Mouse (Mus musculus): ENCODE data around the gene Ptp4a2. TPM values are rescaled to one million over a fixed set of nuclear protein-coding genes. Genes with fewer than 3 reads are reported as not detected.

Gene Ptp4a2
- total and polyA plus RNA-seq, 3 experiments, result 118 to 619 (median 119) TPM

DNA sequence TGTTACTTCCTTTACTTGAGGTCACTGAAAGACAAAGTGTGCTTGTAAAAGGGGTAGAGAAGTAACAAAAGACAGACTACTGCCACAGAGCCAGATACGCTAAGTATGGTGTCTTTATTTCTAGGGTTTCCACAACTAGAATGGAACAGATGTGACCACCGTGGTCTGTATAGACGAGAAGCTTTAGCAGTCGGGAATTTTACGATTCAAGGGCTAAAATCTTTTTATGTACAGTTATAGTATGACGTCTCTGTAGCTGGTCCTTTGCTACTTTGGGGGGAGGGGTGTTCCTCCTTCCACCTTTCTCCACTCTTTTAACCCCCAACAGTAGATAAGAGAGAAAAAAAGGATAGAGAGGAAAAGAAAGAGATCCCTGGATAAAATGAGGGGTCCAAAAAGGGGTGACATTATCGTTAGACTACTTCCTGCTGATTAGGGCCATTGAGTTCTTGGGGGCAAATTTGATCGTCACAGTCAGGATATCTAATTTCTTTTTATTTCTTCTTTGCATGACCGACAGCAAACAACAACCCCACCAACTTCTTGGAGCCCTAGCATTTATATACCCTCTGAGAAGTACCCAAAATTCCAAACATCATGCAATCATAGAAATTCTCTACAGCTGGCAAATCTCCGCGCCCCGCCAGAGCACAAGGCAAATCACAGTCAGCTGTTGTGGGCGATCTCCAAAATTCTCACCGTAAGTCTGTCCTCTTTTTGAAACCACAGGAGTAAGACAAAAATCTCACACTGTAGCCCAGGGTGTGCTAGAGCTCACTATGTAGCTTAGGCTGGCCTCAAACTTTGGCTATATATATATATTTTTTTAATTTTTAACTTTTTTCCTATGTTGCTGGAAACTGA is 818 bp downstream of the Ptp4a2 start (continued):
- no peak for TF ChIP-seq CHD2 (IDR thresholded peaks at IDR 0.05; ENCODE audit: low read length)
- TF ChIP-seq CHD1 (IDR thresholded peaks at IDR 0.05; ENCODE audit: low read depth, low read length), result no peak
- no peak for TF ChIP-seq ZC3H11A (IDR thresholded peaks at IDR 0.05; ENCODE audit: low read depth, low read length)
- TF ChIP-seq NELFE (IDR thresholded peaks at IDR 0.05; ENCODE audit: low read depth, low read length), result no peak
- TF ChIP-seq BHLHE40 (IDR thresholded peaks at IDR 0.05; ENCODE audit: borderline replicate concordance, low read depth, low read length), result peak; percentile 6; the same call in 1 of the 2 replicates
- TF ChIP-seq SIN3A (IDR thresholded peaks at IDR 0.05; ENCODE audit: low read length), result peak; percentile 46; the same call in 1 of the 2 replicates
- no peak for TF ChIP-seq MAX (IDR thresholded peaks at IDR 0.05; ENCODE audit: low read length)
- no peak for TF ChIP-seq NRF1 (IDR thresholded peaks at IDR 0.05; ENCODE audit: insufficient read depth, low read depth, low read length, poor library complexity, severe bottlenecking)

DNA sequence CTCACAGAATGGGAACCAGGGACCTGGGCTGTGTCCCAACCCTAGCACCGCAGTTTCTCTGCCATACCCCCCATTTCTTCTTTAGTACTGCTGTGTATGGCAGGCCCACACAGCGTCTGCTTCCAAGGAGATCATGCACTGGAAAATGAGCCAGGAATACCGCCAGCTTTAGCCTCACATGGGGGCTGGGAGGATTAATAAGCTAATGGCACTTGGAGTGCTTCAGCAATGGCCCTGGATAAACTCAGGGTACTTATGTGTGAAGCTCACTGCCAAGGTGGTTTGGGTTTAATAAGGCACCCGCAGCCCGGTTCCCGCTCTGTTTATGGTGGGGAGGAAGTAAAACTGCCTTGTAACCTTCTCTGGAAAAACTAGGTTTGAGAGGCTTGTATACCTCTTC is 6.6 kb downstream of the Ptp4a2 start:
- no peak for TF ChIP-seq SIN3A (IDR thresholded peaks at IDR 0.05; ENCODE audit: low read length)
- no peak for TF ChIP-seq USF1 (IDR thresholded peaks at IDR 0.05; ENCODE audit: low read depth, low read length)
- no peak for TF ChIP-seq E2F4 (IDR thresholded peaks at IDR 0.05; ENCODE audit: borderline replicate concordance, low read depth, low read length)
- no peak for TF ChIP-seq TBP (IDR thresholded peaks at IDR 0.05; ENCODE audit: low read depth, low read length)
- no peak for TF ChIP-seq RAD21 (IDR thresholded peaks at IDR 0.05; ENCODE audit: low read depth, low read length)
- no peak for TF ChIP-seq EP300 (IDR thresholded peaks at IDR 0.05; ENCODE audit: low read depth in 1 of 2, low read length in 2 of 2)
- TF ChIP-seq MYC (IDR thresholded peaks at IDR 0.05; ENCODE audit: low read depth, low read length), result no peak
- no peak for TF ChIP-seq NRF1 (IDR thresholded peaks at IDR 0.05; ENCODE audit: insufficient read depth, low read depth, low read length, poor library complexity, severe bottlenecking)
- no peak for TF ChIP-seq UBTF (IDR thresholded peaks at IDR 0.05; ENCODE audit: borderline replicate concordance, insufficient read depth, low read depth, low read length)
- no peak for TF ChIP-seq ETS1 (IDR thresholded peaks at IDR 0.05; ENCODE audit: low read depth, low read length)
- no peak for TF ChIP-seq MAFK (IDR thresholded peaks at IDR 0.05; ENCODE audit: borderline replicate concordance, low read depth, low read length)
- no peak for TF ChIP-seq MXI1 (IDR thresholded peaks at IDR 0.05; ENCODE audit: low read depth, low read length)
- no peak for TF ChIP-seq MYB (IDR thresholded peaks at IDR 0.05; ENCODE audit: low read depth, low read length)
- TF ChIP-seq NELFE (IDR thresholded peaks at IDR 0.05; ENCODE audit: low read depth, low read length), result no peak
- no peak for TF ChIP-seq TAL1 (IDR thresholded peaks at IDR 0.05; ENCODE audit: low read length)
- TF ChIP-seq TCF12 (IDR thresholded peaks at IDR 0.05; ENCODE audit: low read depth, low read length), result no peak
- no peak for TF ChIP-seq JUND (IDR thresholded peaks at IDR 0.05; ENCODE audit: low read depth, low read length)
- no peak for TF ChIP-seq CTCF (IDR thresholded peaks at IDR 0.05 in 2 of 3, conservative IDR thresholded peaks at IDR 0.05 in 1 of 3; ENCODE audit: control insufficient read depth in 1 of 3, insufficient read depth in 1 of 3, low read depth in 2 of 3, low read length in 3 of 3, poor library complexity in 1 of 3, severe bottlenecking in 1 of 3)
- no peak for TF ChIP-seq POLR2AphosphoS2 (IDR thresholded peaks at IDR 0.05; ENCODE audit: low read length)
- no peak for TF ChIP-seq MAZ (IDR thresholded peaks at IDR 0.05; ENCODE audit: low read depth, low read length)
- no peak for DNase-seq (ENCODE audit: low read depth, low spot score)
- no peaks in the 10 kb centered on the region for H3K9me3 ChIP-seq (replicated peaks; ENCODE audit: insufficient read depth, low read length)
- H3K4me3 ChIP-seq (ENCODE audit: control insufficient read depth in 1 of 2, insufficient read depth in 1 of 2, low read depth in 2 of 2, low read length in 2 of 2), result no peak overlapping the region
- no peaks in the 10 kb centered on the region for H3K27me3 ChIP-seq (ENCODE audit: control insufficient read depth in 1 of 2, insufficient read depth in 2 of 2, low read length in 2 of 2)
- peaks cover 16 to 17% of the 10 kb centered on the region in 2 experiments for H3K4me1 ChIP-seq (ENCODE audit: control insufficient read depth in 1 of 2, insufficient read depth in 2 of 2, low read length in 2 of 2)
- peaks cover 28% of the 10 kb centered on the region for H3K79me2 ChIP-seq (ENCODE audit: control insufficient read depth, insufficient read depth, low read length, poor library complexity)
- H3K27ac ChIP-seq (ENCODE audit: control insufficient read depth, low read depth, low read length), result no peak overlapping the region
- H3K9ac ChIP-seq (ENCODE audit: control insufficient read depth, low read depth, low read length, poor library complexity, severe bottlenecking), result no peak overlapping the region
- peaks cover 0 to 20% of the 10 kb centered on the region in 2 experiments; a peak in 2 of 4 replicates for H3K36me3 ChIP-seq (ENCODE audit: control insufficient read depth in 1 of 2, insufficient read depth in 2 of 2, low read length in 2 of 2)
